1 mouse cellular context compared by ENCODE assay signal in genomic region chr1:133797979-133798820, GRCm38 (mm10).
TF ChIP-seq lines count a peak whose summit lies in the region.

No protein-coding gene starts in this region.

TF ChIP-seq in MEL, 35 proteins besides CTCF, POLR2A, EP300 and RAD21 (continued from another document):
- TF ChIP-seq USF2 (IDR thresholded peaks at IDR 0.05; ENCODE audit: borderline replicate concordance in 1 of 2, insufficient read depth in 1 of 2, low read depth in 1 of 2, low read length in 2 of 2) = no peak
- no peak for TF ChIP-seq BHLHE40 (IDR thresholded peaks at IDR 0.05; ENCODE audit: borderline replicate concordance, low read depth, low read length)
- no peak for TF ChIP-seq ZMIZ1 (IDR thresholded peaks at IDR 0.05; ENCODE audit: low read depth, low read length)
- TF ChIP-seq USF1 (IDR thresholded peaks at IDR 0.05; ENCODE audit: low read depth, low read length) = no peak
- no peak for TF ChIP-seq ZC3H11A (IDR thresholded peaks at IDR 0.05; ENCODE audit: low read depth, low read length)
